Mouse (Mus musculus): Measurements from ENCODE around the gene Vangl1. TPM values are rescaled to one million over a fixed set of nuclear protein-coding genes. Genes with fewer than 3 reads are reported as not detected.
A peak's percentile ranks its signal among the peaks of the same experiment; 100 is the strongest.
"Not testable (repeated sequence)": the region's sequence is repeated elsewhere in the genome, so short reads cannot be mapped to it uniquely, and the experiment has no call there.

The Vangl1 gene
- total RNA-seq, 2 experiments from 2014 or later, result 19.0 to 20.0 TPM

- DNase-seq, result no peak
- intact Hi-C loops (cut with DNase I), result no loop called here
Observed at GRCm38 (mm10) chr3:102177837-102178615, 26.5 kb downstream of the Vangl1 start.

- intact Hi-C loops (cut with DNase I), result no loop called here
Observed at GRCm38 (mm10) chr3:102176116-102176515, 28.4 kb downstream of the Vangl1 start.

DNA sequence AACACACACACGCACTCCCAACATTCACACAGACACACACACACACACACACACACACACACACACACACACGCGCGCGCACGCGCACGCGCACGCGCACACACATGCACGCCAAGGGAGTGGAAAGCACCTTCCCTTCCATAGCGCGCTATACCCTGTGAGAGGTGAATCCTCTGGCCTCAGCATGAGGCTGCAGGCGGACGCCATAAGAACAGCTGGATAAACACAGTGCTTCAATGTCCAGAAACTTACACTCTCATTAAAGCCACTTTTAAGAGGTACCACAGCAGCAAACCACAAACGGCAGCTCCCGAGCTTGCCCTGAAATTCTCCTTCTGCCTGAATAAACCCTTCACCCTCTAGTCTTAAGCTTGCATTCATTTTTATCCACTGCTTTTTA is 28.8 kb downstream of the Vangl1 start:
- intact Hi-C loops (cut with DNase I), result no loop called here
- no peak for DNase-seq

More at GRCm38 (mm10) chr3:102176116-102176515, 28.4 kb downstream of the Vangl1 start:
- no peak for DNase-seq

DNA sequence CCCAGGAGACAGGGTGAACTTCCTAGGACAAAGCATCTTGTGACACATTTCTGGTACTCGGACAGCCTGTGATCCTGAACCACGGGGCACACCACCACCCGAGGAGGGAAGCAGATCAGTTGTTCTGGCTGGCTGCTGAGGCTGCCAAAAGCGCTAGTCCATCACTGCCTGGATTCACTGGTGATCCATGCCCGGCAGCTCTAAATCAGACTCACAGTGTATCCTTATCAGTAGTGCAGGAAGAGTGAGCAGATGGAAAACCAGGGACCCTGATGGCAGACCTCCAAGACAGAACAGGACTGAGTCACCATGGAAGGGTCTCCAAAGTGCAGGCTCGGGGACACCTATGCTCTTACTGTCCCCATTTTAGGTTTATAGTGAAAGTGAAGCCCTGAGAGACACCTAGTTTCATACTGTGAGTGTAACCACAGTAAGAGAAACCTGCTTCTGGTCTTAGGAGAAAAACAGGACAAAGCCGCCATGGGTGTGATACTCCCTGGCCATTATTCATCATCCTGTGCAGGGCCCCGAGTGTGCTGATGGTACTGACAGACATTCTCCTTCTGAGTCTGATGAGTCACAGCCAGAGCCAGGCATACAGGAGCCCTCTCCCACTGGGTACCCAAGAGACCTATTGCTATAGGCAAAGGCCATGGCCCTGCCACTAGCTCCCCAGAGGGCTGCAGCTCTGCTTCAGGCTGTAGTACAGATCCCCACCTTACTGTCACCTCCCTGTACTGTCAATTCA is 30.2 kb downstream of the Vangl1 start:
- intact Hi-C loops (cut with DNase I), result no loop called here
- no peak for DNase-seq

DNA sequence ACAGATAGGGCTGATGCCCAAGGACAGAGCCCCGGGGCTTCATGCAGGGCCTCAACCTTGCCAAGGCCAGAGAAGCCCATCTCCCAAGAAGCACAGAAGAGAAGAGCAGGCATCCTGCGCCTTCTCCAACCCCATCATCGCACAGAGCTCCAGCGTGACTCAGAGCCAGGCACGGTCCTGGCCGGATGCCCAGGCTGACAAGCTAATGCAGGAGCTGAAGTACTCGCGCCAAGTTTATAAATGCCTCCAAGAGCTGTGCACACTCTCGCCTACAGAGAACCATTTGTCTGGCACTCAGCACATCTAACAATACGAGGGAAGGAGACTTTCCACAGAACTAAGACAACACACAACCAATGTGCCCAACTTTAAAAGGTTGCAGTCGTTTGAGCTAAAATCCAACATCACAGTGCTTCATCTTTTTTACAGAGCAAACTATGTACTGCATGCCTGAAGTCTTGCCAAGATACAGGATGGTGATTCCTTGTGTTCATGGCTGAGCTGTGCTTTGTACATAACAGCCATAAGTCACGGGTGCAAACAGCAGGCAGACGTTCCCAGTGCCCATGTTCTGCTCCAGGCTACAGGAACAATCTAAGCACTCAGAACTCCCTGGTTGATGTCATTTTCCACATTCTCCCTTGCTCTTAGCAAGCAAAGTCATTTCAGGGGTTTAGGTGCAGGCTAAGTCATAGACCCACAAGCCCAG is 35.1 kb downstream of the Vangl1 start:
- peak; percentile 94 to 96 for DNase-seq
- intact Hi-C loops (cut with DNase I), result loop anchor here (5.0 kb wide), 1 partner anchor 33 kb away; the partner anchor contains the start of gene Vangl1

- intact Hi-C loops (cut with DNase I), result loop anchor here (5.0 kb wide), 1 partner anchor 35 kb away; the partner anchor contains the start of gene Vangl1
- no peak for DNase-seq
Observed at GRCm38 (mm10) chr3:102167555-102168210, 36.8 kb downstream of the Vangl1 start.

DNA sequence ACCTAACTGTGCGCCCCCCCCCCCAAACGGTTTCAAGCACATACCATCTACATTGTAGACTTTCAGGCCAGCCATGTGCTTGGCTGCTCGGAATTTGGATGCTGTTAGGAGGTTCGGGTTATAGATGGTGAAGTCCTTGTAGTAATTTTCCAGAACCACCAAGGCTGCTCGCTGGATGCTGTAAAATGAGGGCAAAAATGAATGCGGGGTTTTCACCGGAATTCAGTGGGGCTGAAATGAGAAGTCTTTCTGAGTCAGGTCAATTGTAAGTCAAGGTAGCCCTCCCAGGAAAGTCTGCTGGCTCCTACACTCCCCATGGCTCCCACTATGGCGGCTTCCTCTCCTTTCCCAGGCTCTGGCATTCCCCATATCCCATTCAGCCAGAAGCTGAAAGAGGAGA is 37.7 kb downstream of the Vangl1 start:
- DNase-seq, result no peak
- intact Hi-C loops (cut with DNase I), result loop anchor here (5.0 kb wide), 1 partner anchor 36 kb away; the partner anchor contains the start of gene Vangl1

DNA sequence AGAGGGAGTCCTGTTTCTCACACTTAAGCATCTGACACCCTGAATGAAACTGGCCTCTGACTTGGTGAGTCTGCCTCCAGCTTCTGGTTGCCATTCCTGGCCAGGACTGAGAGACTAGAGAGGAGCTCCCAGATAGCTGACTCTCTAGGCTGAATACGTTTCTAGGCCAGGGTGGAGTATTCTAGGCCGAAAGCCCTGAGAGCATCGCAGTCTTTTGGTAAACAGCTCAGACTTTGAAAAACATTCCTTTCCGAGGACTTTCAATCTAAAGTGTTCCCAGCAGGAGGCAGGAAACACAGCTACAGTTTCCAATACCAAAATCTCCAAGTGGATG is 38.2 kb downstream of the Vangl1 start:
- no peak for DNase-seq
- intact Hi-C loops (cut with DNase I), result loop anchor here (5.0 kb wide), 1 partner anchor 36 kb away; the partner anchor contains the start of gene Vangl1

DNA sequence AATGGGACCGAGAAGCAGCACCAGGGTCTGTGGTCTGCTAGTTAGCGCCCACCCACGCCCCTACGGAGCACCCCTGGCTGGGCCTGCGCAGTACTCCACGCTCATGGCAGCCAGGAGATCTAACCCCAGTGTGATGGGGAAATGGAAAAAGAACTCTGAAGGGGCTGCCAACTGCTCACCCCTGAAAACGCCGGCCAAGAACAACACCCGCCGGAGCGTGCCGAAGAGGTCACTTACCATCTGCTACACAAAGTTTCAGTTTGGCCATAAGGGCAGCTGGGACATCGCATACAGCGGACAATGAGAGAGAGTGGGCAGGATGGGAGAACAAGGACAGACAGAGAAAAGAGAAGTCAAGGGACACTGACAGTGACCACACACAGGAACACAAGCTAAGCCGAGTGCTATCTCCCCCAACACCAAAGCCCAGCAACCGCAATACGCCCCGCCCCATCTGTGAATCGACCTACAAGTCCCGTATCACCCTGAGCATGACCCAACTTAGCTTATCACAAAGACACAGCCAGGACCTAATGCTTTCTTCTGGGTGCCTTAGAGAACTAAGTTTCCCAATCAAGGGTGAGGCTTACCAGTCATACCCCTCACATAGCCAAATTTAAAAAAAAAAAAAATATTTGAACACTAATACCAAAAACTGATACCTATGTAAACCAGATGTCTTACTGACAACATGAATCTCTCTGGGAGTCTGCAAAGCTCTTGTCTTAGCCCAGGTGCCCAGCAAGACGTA is 38.8 kb downstream of the Vangl1 start:
- intact Hi-C loops (cut with DNase I), result loop anchor here (5.0 kb wide), 1 partner anchor 37 kb away; the partner anchor contains the start of gene Vangl1
- no peak for DNase-seq

- DNase-seq, result no peak
- intact Hi-C loops (cut with DNase I), result loop anchor here (5.0 kb wide), 1 partner anchor 37 kb away; the partner anchor contains the start of gene Vangl1
Observed at GRCm38 (mm10) chr3:102164911-102165310, 39.6 kb downstream of the Vangl1 start.

DNA sequence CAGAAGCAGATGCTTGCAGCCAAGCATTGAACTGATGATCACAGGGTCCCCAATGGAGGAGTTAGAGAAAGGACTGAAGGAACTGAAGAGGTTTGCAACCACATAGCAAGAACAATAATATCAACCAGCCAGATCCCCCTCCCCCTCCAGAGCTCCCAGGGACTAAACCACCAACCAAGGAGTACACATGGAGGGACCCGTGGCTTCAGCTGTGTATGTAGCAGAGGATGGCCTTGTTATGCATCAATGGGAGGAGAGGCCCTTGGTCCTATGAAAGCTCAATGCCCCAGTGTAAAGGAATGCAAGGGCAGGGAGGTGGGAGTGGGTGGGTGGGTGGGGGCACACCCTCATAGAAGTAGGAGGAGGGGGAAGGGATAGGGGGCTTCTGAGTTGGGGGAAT is 40.6 kb downstream of the Vangl1 start:
- intact Hi-C loops (cut with DNase I); DNase-seq: not testable (repeated sequence)

- DNase-seq, result no peak
- intact Hi-C loops (cut with DNase I), result no loop called here
Observed at GRCm38 (mm10) chr3:102159423-102160325, 44.8 kb downstream of the Vangl1 start.

GRCm38 (mm10) chr3:102158759-102159422 is 45.6 kb downstream of the Vangl1 start:
- intact Hi-C loops (cut with DNase I), result no loop called here
- DNase-seq, result no peak

- DNase-seq, result no peak
- intact Hi-C loops (cut with DNase I), result no loop called here
Observed at GRCm38 (mm10) chr3:102157652-102158051, 46.8 kb downstream of the Vangl1 start.

- DNase-seq, result no peak
- intact Hi-C loops (cut with DNase I), result no loop called here
Observed at GRCm38 (mm10) chr3:102156737-102157136, 47.8 kb downstream of the Vangl1 start.

DNA sequence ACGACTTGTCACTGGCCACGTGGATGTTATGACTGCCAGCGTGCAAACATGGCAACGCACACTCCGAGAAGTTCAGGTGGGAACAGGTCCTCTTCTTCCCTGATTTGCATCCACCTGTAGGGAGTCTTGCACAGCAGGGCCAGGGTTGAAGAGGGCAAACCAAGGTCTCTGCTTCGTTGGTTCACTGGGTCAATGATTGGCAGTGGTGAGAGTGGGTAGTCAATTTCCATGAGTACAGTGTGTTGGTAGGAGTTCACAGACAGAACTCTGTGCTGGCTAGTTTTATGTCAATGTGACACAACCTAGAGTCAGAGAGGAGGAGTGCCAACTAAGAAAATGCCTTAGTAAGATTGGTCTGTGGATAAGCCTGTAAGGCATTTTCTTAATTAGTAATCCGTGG is 50.4 kb downstream of the Vangl1 start:
- no peak for DNase-seq
- intact Hi-C loops (cut with DNase I), result no loop called here

DNA sequence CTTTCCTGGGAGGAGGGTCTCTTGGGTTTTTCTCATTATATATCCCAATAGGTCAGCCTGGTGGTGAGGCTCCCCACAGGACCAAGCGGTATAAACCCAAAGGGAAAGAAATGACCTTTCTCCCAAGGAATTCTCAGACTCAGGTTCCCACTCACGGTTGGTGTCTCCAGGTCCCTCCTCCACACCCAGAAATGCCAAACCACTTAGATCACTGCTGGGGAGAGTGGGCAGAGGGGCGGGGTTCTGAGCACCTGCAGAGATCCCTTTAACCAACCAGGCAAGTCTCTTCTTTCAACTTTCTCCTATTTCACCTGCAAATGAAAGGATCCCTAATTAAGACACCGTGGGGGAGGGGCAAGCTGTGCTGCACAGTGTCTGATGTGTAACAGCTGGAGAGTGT is 51.6 kb downstream of the Vangl1 start:
- intact Hi-C loops (cut with DNase I), result no loop called here

GRCm38 (mm10) chr3:102152471-102152870 is 52.0 kb downstream of the Vangl1 start:
- DNase-seq, result no peak
- intact Hi-C loops (cut with DNase I), result no loop called here

More for the DNA sequence above, 51.6 kb downstream of the Vangl1 start:
- no peak for DNase-seq
